In genomic region chr5:43480046-43480445, GRCm38 (mm10) we compare ENCODE assay signal across 18 mouse cellular contexts. TPM values are rescaled to one million over a fixed set of nuclear protein-coding genes. Genes with fewer than 3 reads are reported as not detected.
"Had no signal": no experiment of that assay in that cellular context is flagged by ENCODE, and none has a peak within 500 bp of the region (broad histone marks: within the 10 kb centered on the region; RNA-seq: fewer than 3 reads in every experiment).

No protein-coding gene starts in this region.

- H3K9ac ChIP-seq: liver, embryonic 14.5 days; lung, embryonic 14.5 days; midbrain, embryonic 12.5 days; neural tube, embryonic 13.5 days; neural tube, embryonic 15.5 days had no signal

- DNase-seq: lung, adult 18-20 months; lung, embryonic 14.5 days; lung, postnatal 10 days; lung, postnatal 4 days; right cerebral cortex, adult 18-20 months; right cerebral cortex, postnatal 25 days; right cerebral cortex, postnatal 4 days; spleen, adult 18-20 months; thymus, adult 18-20 months; thymus, postnatal 14 days; thymus, postnatal 36 days had no signal

- H3K9me3 ChIP-seq: midbrain, embryonic 10.5 days; midbrain, embryonic 12.5 days; neural tube, embryonic 13.5 days; neural tube, embryonic 15.5 days had no signal

- H3K36me3 ChIP-seq: midbrain, embryonic 10.5 days; midbrain, embryonic 12.5 days; neural tube, embryonic 13.5 days; neural tube, embryonic 15.5 days had no signal

- H3K4me1 ChIP-seq: midbrain, embryonic 12.5 days; neural tube, embryonic 13.5 days; neural tube, embryonic 15.5 days had no signal

- H3K4me3 ChIP-seq: midbrain, embryonic 10.5 days; midbrain, embryonic 12.5 days; myocyte; neural tube, embryonic 13.5 days; neural tube, embryonic 15.5 days had no signal

- H3K27me3 ChIP-seq: midbrain, embryonic 12.5 days; neural tube, embryonic 13.5 days; neural tube, embryonic 15.5 days had no signal

- H3K27ac ChIP-seq: liver, embryonic 14.5 days; midbrain, embryonic 10.5 days; midbrain, embryonic 12.5 days; neural tube, embryonic 13.5 days; neural tube, embryonic 15.5 days had no signal

- H3K4me2 ChIP-seq: lung, embryonic 14.5 days; midbrain, embryonic 12.5 days; neural tube, embryonic 13.5 days; neural tube, embryonic 15.5 days had no signal

RNA-seq across cellular contexts. Expression of gene C1qtnf7, which starts 35.3 kb away (rescaled TPM):
- total RNA-seq: megakaryocyte-erythroid progenitor cell, adult 5-6 weeks had no signal
- polyA plus RNA-seq: myocyte had no signal
